Mouse (Mus musculus): ENCODE results near the gene Trpv2.

GRCm38 (mm10) chr11:62555896-62556412 is 18.3 kb upstream of the Trpv2 start:
- TF ChIP-seq CTCF (conservative IDR thresholded peaks at IDR 0.05; ENCODE audit: low read length) (no peak), POU5F1 (IDR thresholded peaks at IDR 0.05; ENCODE audit: borderline replicate concordance, low read length) (no peak)
